Mouse (Mus musculus): ENCODE results near the gene 4930550L24Rik. TPM values are rescaled to one million over a fixed set of nuclear protein-coding genes. Genes with fewer than 3 reads are reported as not detected.

4930550L24Rik gene
- 0.05 and 0.07 TPM in 2 replicates for polyA plus RNA-seq (2012; rRNA removed)

DNA sequence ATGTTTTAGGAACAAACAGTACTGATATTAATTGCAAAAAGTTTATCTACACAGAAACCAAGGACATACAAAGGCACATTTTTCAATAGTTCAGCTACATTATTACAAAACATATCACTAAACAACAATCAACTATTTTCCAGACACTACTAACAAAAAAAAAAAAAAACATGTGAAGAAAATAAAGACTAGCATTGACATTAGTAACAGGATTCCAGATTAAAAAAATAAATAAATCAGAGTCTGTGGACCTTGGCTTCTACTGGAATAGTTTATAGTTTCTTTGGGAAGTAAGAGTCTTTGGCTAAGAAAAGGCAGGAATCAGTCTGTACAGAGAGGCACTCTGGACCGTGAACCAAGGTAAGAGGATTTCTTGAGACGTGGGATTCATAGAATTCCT is at the start of gene 4930550L24Rik:
4930550L24Rik (plus strand) TSS at position 301 of the 400 bp plus-strand sequence.

